In the genomic region with DNA sequence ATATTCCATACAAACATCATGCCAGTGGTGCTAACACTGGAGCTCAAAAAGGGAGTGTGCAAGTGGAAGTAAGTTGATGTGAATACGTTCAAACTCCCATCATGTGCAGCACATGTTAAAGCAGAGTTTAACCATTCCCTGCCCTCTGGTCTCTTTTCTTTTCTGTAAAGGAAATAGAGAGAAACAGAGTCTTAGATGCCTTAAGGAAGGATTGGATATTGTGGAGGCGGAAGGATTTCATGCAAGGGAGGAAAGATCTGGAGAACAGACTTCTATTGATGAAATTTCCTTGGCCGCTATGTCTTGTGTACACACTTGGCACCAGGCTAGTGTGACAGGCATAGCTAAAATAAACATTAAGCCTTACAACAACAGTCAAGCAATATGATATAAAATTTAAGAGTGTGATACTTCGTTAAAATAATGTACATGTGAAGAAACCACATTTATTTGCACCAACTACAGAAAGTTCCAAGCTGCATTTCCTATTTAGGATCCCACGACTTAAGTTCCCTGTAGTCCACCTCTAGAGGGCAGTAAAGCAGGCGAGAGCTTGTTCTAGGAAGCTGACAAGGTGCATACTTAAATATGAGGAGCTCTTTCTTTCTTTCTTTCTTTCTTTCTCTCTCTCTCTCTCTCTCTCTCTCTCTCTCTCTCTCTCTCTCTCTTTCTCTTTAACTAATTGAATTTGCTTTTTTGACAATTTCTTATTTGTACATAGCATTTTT, we compare ENCODE assay signal across 8 mouse cellular contexts.
A peak's percentile ranks its signal among the peaks of the same experiment; 100 is the strongest.
DNase-seq lines count a peak whose midpoint lies in the region; ATAC-seq and TF ChIP-seq lines count a peak whose summit lies in the region.

No protein-coding gene starts in this region.

- no peaks in the 10 kb centered on the region for H3K27me3 ChIP-seq in liver, adult 2 months (ENCODE audit: control insufficient read depth, insufficient read depth, low read length)
- H3K27me3 ChIP-seq in liver, embryonic 11.5 days (replicated peaks; ENCODE audit: control insufficient read depth, insufficient read depth, low read length), result no peaks in the 10 kb centered on the region

- no peak for ATAC-seq in liver, embryonic 11.5 days (replicated peaks; ENCODE audit: low FRiP score)

- no peaks in the 10 kb centered on the region for H3K9me3 ChIP-seq in liver, embryonic 11.5 days (ENCODE audit: control insufficient read depth, low read length)

- H3K4me1 ChIP-seq in liver, adult 2 months (ENCODE audit: control insufficient read depth, insufficient read depth, low read length), result no peaks in the 10 kb centered on the region
- H3K4me1 ChIP-seq in liver, embryonic 11.5 days (replicated peaks; ENCODE audit: control insufficient read depth, insufficient read depth, low read length), result no peaks in the 10 kb centered on the region

- 27% methylated on average over 6 of the region's 6 CpGs for WGBS in liver, adult 2 months
- 43% methylated on average over 6 of the region's 6 CpGs for WGBS in liver, embryonic 11.5 days

- peak; percentile 50 for TF ChIP-seq CTCF in liver, adult 2 months (IDR thresholded peaks at IDR 0.05; ENCODE audit: low read depth, low read length)
- peak; percentile 70 for TF ChIP-seq CTCF in left cerebral cortex, adult 2 months (IDR thresholded peaks at IDR 0.05)

- H3K9ac ChIP-seq in liver, adult 2 months (ENCODE audit: low read depth, low read length), result no peak overlapping the region
- H3K9ac ChIP-seq in liver, embryonic 11.5 days (ENCODE audit: low read depth, low read length), result no peak overlapping the region

- DNase-seq in cerebellum, adult 18-20 months, result peak; percentile 4 to 10
- DNase-seq in cerebellum, adult 9-11 months, result no peak
- DNase-seq in liver, adult 2 months (ENCODE audit: extremely low read depth, low read depth, low spot score), result peak; percentile 66
- no peak for DNase-seq in liver, embryonic 11.5 days (ENCODE audit: low spot score)
- peak; percentile 9 for DNase-seq in c-Kit-positive CD71-negative TER-119-negative erythroid progenitor cells, embryonic 14.5 days (ENCODE audit: low read depth)
- peak in 1 of 2 experiments; percentile 21 for DNase-seq in left cerebral cortex, adult 2 months (ENCODE audit: extremely low spot score in 1 of 2, low spot score in 2 of 2)
- DNase-seq in spleen, postnatal 14 days (ENCODE audit: low spot score in 2 of 2), result no peak
- DNase-seq in lung, postnatal 4 days, result no peak

- TF ChIP-seq POLR2A in liver, adult 2 months (IDR thresholded peaks at IDR 0.05; ENCODE audit: extremely low read depth, insufficient read depth, low read length), result no peak

- H3K36me3 ChIP-seq in liver, adult 2 months (ENCODE audit: control insufficient read depth, insufficient read depth, low read length), result no peaks in the 10 kb centered on the region
- no peaks in the 10 kb centered on the region for H3K36me3 ChIP-seq in liver, embryonic 11.5 days (ENCODE audit: control insufficient read depth, insufficient read depth, low read length)

- H3K79me2 ChIP-seq in liver, adult 2 months (ENCODE audit: control insufficient read depth, insufficient read depth, low read length), result no peaks in the 10 kb centered on the region

- H3K4me2 ChIP-seq in liver, embryonic 11.5 days, result no peak overlapping the region

- H3K4me3 ChIP-seq in liver, adult 2 months (ENCODE audit: insufficient read depth, low read depth, low read length), result no peak overlapping the region
- H3K4me3 ChIP-seq in liver, embryonic 11.5 days (ENCODE audit: low read depth, low read length), result no peak overlapping the region
- H3K4me3 ChIP-seq in left cerebral cortex, adult 2 months, result no peak overlapping the region

- intact Hi-C loops in left cerebral cortex, adult 2 months (cut with DNase I), result loop anchor here (10.0 kb wide), 2 partner anchors 295 to 645 kb away; no protein-coding TSS in a partner anchor

- no peak overlapping the region for H3K27ac ChIP-seq in liver, adult 2 months (replicated peaks; ENCODE audit: insufficient read depth, low read depth, low read length)
- H3K27ac ChIP-seq in liver, embryonic 11.5 days (ENCODE audit: low read depth, low read length), result no peak overlapping the region
- no peak overlapping the region for H3K27ac ChIP-seq in left cerebral cortex, adult 2 months

Comparison
In these comparisons a context has a peak if more than half of its experiments do, and no peak if none do; other contexts are left out.
1. DNase-seq: peak in cerebellum, adult 18-20 months (2 of 2), liver, adult 2 months (single experiment) and c-Kit-positive CD71-negative TER-119-negative erythroid progenitor cells, embryonic 14.5 days (single experiment); none in cerebellum, adult 9-11 months (single experiment), liver, embryonic 11.5 days (single experiment), spleen, postnatal 14 days (0 of 2) and lung, postnatal 4 days (0 of 2).